Mouse (Mus musculus) frontal cortex, adult 2 months (tissue): ENCODE measurements at regions not wholly inside any gene's neighbourhood (a gene's known extent, or its start where the extent isn't known, plus 50 kb on each side); places are given as distances from the start of the nearest gene placed in this dataset.
"Not testable (repeated sequence)": the region's sequence is repeated elsewhere in the genome, so short reads cannot be mapped to it uniquely, and the experiment has no call there.

Source experiments
- DNase-seq, 2 experiments: peaks; one replicate each; pipeline ENCODE4 v3.0.0; 2022; ENCODE audit warnings: low spot score in 1 of 2; ENCODE audit errors: extremely low spot score in 1 of 2

DNA sequence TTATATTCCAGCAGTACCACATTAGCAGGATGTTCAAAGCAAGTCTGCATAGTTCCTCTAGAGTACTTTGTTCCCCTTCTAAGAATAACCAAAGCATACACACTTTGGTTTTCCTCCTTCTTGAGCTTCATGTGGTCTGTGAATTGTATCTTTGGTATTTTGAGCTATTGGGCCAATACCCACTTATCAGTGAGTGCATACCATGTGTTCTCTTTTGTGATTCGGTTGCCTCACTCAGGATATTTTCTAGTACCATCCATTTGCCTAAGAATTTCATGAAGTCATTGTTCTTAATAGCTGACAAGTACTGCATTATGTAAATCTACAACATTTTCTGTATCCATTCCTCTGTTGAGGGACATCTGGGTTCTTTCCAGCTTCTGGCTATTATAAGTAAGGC is 535.3 kb upstream of the N6amt1 start:
- not testable (repeated sequence) for DNase-seq

DNA sequence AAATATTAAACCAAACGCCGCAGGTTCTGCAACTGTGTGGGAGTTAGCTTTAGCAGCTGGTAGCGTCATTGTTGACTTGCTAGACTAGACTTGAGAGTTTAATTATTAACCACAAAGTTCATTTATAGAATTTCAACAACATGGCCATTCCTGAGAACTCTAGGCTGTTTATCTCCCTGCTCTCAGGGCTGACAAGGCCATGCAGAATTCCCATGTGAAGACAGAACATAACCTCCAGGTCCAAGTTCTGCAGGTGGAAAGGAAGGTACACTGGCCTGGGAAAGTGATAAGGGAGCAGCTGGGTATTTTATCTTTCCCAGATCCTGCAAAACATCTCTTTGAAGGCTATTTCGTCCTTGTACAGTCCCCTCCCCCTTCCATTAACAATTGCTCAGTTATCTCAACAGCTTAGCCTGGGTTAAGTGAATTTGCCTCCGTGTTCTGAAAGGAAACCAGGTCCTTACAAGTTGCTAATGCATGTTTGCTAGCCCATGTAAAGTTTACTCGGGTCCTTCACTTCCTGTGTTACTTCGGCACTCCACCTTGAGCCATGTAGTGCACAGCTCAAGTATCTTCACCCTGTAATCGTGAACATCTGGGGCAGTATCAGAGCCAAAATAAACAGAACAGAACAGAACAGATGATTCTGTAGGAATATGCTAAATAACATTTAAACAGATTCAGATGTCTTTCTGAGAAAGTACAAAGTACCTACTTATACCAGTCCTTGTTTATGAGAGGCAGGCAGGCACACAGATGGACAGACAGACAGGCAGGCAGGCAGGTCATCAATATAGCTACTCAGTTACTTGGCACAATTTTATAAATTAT is 537.0 kb upstream of the N6amt1 start:
- DNase-seq: no peak

DNA sequence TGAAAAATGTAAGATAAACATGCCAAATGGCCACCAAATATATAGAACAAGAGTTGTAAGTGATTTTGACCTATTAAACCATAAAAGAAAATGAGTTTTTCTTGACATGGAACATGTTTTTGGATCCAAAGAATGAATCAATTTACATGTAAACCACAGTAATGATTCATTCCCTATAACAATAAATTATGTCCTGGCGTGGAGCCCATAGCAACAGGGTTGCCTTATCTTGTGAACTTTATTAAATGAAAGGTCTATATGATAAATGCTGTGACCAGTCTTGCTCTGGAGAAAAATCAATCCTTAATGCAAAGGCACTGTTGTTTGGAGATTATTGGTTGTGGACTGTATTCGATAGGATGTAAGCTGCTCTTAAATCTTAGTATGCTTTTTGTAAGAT is 538.0 kb upstream of the N6amt1 start:
- DNase-seq: no peak

DNA sequence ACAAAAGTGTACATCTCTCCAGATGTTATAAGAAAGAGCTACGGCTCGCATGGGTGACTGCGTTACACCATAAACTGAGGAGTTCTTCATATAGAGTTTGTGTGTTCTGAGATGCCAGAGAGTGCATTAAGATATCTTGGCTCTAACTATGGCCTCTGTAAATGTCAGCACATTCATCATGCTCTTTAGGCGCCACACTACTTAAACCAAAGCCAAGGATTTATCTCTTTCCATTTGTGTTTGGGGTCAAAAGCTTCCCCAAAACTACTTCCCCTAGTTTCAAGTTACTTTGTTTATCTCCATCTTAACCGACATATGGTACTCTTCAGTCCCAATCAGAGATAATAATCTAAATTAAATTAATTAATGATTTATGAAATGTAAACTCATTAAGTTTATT is 541.3 kb upstream of the N6amt1 start:
- no peak for DNase-seq

DNA sequence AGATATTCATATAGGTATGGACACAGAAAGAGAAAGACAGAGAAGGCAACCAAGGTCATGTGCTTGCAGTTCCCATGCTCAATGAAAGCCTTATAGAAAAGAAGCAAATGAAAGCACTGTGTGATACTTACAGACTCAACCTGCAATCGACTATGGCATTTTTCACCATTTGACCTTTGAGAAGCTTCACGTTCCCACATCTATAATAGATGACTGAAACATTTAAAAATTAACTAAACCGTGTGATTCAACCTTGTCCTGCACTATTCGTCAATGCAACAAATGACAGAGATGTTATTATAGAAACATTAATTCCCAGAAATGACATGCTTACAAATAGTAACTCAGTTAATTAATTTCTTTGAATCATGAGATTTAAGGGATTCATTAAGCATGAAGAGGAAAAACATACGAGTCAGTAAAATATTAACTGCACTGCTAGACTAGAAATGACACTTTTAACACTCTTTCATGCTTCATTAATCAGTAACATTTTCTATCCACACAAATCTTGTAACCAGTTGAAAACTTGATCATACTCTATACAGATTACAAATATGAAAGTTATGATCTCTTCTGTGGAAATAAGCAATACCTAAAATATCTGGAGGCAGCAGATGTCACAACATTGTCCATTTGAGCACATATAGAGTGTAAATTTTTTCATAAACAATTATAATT is 545.2 kb upstream of the N6amt1 start:
- DNase-seq: no peak

DNA sequence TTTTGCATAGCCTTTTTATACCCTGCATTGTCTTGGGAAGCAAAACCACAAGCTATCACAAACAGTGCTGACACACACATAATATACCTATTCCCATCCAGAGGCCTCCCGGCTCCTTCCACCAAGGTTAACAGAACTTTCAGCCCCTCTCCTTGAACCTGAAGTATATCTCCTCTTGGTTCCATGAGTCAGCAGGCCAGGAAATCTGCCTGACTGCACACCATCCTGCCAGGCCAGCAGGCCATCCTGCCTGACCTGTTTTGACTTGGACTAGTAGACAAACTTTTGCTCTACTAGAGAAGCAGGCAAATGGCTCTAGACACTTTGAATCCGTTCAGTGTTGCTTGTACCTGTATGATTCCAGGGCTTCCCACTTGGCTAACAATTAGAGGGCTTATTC is 547.6 kb upstream of the N6amt1 start:
- no peak for DNase-seq

DNA sequence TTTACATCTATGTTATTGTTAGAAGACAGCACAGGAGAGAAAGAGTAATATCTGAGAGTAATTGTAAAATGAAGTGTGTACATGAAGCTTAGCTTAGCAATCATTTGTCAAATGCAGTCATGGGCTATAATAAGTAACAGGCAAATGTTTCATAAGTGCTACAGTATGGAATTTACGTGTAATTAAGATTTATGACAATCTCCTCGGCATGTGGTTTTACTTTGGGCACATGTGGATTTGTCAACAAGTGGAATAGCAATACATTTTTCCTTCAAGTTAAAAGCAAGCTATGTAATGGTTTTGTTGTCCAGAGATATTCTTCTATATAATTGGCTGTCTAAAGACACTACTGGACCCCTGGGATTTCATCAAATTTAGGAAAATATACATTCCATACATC is 577.9 kb upstream of the N6amt1 start:
- no peak for DNase-seq

DNA sequence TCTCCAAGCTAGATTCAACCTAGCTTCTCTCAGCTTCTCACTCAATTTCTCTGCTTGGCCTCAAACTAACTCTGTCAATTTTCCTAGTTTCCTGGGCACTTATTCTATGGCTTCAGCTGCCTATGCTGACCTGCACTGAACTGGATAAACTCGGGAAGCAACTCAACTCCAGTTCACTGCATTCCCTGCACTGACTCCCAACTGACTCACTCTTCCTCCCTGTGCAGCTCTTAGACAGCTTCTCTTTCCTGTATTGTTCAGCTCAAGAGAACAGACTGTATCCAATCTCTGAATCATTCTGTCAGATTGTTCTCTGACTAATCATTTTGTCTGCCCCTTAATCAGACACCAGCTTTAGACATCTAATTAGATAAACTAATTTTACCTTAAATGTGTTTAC is 581.4 kb upstream of the N6amt1 start:
- DNase-seq: no peak

DNA sequence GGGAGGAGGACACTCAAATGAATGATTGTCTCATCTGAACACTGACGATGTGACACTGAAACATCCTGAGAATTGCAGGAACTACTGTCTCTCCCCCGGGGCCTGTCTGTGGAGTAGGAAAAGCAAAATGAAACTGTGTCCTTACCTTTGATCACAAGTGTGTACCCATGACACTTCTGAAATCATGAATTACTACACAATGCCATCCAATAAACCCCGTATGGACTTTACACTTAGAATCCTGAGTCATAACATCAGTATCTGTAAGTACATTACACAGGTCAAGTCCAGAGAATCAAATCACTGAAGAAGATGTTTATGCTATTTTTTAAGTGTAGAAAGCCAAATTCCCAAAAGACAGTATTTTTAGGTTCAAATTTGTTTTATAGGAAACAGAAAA is 585.1 kb upstream of the N6amt1 start:
- DNase-seq: no peak

DNA sequence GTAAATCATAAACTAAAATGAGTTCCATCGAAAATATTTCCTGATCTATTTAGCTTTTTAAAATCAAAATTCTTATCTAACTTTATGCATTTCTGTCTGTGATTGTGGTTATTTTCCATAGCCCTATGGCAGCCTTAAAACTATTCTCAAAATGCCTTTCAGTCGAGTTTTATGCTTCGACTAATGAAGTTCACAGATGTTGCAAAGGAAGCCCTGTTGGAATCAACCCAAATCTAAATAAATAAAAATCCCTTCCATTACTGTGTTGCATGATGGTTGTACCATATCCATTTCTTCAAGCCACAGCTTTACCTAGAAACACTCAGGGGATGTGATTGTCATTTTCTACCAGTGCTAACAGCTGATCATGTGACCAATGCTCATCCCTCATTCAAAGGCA is 585.6 kb upstream of the N6amt1 start:
- no peak for DNase-seq

DNA sequence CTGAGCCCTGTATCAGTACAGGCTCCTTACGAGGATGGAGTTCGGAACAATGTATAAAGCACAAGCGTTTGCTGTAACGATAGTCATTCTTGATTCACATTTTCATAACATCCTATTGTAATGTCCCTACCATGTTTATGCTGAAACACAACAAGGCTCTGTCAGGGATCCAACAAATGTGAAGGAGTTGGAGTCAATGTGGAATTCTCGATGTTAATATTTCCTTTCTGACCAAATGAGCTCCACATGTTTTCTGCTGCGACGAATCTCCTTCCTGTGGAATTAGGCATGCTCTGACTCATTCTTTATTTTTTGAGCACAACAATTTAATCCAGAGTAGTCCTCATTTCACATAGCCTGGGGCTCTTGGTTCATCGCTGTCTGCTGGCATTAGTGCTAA is 588.0 kb upstream of the N6amt1 start:
- no peak for DNase-seq

DNA sequence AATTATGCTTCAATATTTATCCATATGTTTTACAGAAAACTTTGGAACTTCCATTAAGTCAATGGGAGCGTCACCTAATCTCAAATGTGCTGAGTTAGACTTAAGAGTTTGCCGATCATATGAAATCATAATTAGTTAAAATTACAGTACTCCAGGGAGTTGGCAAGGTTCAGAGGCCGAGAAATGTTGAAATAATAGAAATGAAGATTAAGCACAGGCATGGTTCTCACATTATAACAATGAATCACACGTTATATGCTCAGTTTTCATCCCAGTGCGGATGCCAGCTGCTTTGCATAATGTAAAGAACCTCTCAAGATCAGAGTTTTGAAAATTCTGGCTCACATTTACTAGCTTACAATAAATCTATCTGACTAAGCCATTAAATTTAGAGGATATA is 612.7 kb upstream of the N6amt1 start:
- peak in 1 of 2 experiments; percentile 2 for DNase-seq

DNA sequence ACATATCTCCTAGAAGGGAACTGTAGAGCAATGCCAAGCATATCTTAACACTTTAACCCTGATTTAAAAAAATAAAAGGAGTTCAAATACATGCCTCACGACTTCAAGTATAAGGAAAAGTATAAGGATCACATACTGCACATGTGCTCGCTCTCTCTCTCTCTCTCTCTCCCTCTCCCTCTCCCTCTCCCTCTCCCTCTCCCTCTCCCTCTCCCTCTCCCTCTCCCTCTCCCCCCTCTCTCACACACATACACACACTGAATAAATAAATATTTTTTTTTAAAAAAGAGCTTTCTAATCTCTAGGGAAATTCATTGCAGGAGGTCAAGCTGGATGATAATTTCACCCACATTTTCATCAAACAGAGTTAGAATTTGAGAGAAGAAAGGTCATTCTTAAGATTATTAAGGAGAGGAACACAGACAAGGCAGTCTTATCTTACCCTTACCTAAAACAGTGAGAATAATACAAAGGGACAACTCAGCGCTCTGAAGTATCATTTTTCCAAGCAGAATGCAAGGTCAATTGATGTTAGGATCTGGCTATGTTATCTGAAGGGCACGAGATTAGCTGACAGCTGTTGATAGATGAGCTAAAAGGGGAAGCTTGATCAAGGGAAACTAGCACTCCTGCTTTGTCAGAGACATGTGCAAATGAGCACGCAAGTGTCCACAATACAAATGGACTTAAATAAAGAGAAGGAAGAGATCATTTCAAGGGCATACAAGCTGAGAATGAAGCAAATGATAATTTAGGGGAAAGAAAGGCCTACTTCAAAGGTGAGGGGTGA is 634.8 kb upstream of the N6amt1 start:
- DNase-seq: no peak

DNA sequence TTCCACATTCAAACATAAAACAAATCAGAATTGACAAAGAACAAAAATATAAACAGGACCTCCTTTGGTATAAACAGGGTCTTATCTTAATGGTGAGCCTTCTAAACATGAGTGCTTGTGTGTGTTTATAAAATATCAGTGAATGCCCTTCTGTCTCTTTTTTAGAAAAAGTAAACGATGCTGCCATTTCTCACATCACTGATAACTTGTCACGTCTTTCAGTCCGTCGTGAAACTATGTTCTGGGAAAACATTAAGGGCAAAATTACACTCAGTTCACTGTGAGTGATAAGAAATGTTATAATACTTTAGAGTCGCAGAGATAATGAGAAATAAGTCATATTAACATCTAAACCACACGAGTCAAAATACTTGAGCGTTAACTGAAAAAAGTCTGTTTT is 635.6 kb upstream of the N6amt1 start:
- no peak for DNase-seq

DNA sequence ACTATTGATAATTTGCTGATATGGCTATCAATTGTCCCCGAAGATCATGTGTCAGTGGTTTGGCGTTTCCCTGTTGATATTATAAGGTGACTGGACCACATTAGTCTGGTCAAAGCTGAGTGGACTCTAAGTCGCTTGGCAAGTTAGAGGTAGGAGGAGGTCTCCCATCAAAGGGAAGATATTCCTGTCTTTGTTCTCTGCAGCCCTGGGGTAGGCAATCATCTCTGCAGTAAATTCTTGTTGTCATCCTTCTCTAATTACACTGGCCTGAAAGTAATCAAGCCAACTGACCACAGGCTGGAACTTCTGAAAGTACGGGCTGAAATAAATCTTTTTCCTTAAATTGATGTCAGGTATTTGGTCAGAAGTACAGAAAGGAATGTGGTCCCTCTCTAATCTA is 652.3 kb upstream of the N6amt1 start:
- no peak for DNase-seq

DNA sequence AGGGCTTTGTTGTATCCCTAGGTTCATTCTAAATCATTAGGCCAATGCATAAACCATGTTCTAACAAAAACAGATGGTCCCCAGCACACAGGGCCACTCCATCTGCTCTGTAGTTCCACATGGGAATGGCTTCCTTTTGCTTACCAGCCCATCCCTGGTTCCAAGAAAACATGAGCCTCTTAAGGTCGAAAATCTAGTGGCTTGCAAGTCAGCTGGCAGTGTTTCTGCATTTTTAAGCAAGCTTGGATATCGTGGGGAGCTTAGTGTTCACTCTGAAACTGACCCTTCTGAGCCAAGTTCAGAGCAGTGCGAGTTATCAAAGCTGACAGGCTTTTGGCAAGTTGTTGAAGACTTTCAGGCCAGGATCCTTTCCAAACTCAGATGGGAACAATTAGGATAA is 659.5 kb upstream of the N6amt1 start:
- DNase-seq: peak in 1 of 2 experiments; percentile 1

DNA sequence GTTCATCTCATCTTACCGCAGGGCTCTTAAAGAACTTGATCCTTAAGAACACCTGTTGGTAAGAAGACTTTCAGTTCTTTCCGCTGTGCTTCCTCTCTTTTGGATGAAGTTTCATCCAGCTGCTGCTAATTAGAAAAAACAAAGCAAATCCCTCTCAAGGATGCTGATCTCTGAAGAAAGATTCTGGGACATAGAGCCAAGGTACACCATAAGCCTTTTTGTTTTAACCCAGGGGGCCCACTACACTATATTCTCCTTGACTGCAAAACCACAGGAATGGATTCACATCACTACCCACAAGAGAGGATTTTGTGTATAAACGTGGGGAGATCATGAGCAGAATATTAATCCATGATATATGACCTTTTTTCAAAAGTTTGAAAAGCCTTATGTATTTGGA is 694.8 kb upstream of the N6amt1 start:
- no peak for DNase-seq

DNA sequence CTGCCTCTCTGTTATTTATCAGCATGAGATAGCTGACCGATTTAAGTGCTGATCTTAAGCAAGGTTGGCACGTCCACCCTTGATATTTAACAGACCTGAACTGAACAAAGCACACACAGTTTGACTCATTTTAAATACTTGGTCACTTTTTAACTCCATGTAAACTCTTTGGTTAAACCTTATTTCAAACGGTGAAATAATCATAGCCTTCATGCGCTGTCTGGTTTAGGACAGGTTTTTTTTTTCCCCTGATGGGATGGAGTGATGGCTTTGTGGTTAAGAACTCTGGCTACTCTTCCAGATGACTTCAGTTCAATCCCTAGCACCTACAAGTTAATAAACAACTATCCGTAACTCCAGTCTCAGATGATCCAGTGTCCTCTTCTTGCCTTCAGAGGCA is 706.7 kb upstream of the N6amt1 start:
- DNase-seq: no peak

DNA sequence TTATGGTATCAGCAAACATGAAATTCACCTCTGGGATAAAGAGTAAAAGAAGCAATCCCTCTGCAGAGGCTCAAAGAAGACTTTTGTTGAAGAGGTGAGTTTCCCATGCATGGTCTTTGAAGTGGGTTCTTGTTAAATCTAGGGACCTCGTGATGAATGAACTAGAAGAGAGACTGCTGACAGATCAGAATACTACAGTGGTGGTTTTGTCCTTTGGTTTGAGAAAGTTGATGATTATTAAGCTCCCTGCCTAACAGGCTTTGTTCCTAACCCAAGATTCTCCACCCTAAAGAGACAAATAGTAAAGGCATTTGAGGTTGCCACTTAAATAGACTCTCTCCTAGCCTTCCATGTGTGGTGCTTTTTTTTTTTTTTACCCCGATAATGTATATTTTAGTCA is 707.2 kb upstream of the N6amt1 start:
- no peak for DNase-seq

DNA sequence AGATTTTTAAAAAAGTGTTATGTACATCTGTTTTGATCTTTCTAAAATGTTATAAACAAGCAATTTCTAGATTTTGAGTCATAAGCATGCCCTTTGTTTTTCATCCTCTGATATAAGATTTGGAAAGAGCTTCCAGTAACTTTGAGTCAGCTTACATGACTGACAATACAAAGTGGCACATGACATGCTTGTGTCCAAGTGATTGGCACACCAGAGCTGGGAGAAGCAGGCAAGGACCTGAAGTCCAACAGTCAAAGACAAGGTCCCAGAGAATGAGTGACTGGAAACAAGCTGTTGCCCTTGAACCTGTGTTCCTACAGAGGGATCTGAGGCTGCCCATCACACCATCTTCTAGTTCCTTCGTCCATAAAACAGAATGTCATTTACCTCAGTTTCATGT is 708.5 kb upstream of the N6amt1 start:
- DNase-seq: no peak

DNA sequence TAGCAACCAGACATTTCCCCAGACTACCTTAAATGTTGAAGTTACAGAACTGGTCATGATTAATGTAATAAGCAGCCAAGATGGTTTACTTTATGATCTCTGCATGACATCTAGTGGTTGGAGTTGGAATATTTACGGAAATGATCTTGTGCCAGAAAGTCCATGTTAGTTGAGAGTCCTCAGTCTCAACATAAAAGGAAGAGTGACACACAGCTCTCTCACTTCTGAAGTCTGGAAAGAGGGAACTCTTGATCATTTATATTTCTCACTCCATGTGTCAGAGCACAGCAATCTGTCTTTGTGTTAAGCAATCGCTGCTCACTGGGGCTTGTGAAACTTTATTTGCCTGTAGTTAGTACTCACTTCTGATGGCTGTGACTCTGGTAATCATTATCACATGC is 709.1 kb upstream of the N6amt1 start:
- peak; percentile 35 to 86 for DNase-seq

DNA sequence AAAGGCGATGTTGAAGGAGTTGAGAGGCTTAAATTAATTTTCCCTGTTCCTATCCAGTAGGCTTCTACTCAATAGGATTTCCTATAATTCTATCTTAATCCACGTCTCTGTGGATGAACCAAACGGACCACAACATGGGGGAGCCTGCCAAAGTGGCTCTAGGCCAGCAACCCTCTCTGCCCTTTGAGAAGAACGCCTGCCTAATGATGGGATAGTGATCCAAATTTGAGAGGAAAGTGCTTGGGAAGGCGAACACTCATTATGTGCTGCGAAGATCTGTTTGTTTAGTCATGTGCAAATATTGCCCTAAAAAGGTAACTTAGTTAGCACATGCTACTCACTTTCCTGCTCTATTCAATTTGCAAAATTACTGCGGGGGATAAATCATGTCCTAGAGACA is 702.5 kb upstream of the Adamts5 start:
- no peak for DNase-seq
